Mouse (Mus musculus): ENCODE measurements around the gene Yy1. TPM values are rescaled to one million over a fixed set of nuclear protein-coding genes. Genes with fewer than 3 reads are reported as not detected.
"Not testable (repeated sequence)": the region's sequence is repeated elsewhere in the genome, so short reads cannot be mapped to it uniquely, and the experiment has no call there.

Yy1 gene
- polyA plus RNA-seq, 1 experiment from 2014 or later = 14.4 TPM

DNA sequence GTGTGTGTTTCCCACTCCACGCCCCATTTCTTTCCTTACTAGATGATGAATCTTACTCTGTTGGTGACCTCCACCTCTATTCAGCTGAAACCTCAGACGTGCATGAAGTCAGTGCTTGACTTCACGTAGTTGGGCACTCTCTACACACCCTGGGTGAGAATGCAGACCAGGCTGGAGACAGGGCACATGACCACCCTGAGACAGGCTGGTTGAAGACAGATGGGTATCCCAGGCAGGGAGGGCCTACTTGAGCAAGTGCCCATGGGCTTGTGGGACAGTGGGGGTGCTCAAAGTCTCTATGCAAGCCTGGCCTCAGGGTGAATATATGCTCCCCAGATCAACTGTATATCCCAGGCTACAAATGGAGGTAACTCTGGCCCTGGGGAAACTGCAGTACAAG, 41.6 kb downstream of the Yy1 start:
- peaks cover 48% of the 10 kb centered on the region for H3K4me1 ChIP-seq
- H3K9me3 ChIP-seq (replicated peaks) = no peaks in the 10 kb centered on the region
- H3K4me3 ChIP-seq = peak overlapping the region; percentile 74
- WGBS = 87% methylated on average over 3 of the region's 3 CpGs
- peaks cover 18% of the 10 kb centered on the region for H3K27me3 ChIP-seq (ENCODE audit: low read depth, poor library complexity, severe bottlenecking)
- no peak for DNase-seq (ENCODE audit: low spot score)
- H3K27ac ChIP-seq (replicated peaks) = no peak overlapping the region
- peaks cover 44% of the 10 kb centered on the region for H3K36me3 ChIP-seq

DNA sequence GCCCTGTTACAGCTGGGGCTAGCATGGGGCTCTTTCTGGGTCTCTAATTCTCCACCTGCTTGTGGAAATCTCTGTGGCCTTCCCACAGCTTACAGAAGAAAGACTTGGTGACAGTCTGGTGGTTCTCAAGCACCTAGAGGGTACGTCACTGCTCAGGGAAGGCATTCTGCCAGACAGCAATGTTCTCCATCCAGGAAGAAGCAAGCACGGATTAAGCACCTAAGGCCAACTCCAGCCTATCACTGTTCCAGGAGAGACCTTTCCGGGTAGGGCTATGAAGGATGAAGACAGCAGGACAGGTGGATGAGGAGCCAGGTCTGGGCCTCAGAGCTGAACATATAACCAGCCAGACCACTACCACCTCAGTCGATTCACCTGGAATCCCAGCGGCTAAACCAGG, 42.0 kb downstream of the Yy1 start:
- H3K4me1 ChIP-seq = peaks cover 48% of the 10 kb centered on the region
- DNase-seq (ENCODE audit: low spot score) = no peak

DNA sequence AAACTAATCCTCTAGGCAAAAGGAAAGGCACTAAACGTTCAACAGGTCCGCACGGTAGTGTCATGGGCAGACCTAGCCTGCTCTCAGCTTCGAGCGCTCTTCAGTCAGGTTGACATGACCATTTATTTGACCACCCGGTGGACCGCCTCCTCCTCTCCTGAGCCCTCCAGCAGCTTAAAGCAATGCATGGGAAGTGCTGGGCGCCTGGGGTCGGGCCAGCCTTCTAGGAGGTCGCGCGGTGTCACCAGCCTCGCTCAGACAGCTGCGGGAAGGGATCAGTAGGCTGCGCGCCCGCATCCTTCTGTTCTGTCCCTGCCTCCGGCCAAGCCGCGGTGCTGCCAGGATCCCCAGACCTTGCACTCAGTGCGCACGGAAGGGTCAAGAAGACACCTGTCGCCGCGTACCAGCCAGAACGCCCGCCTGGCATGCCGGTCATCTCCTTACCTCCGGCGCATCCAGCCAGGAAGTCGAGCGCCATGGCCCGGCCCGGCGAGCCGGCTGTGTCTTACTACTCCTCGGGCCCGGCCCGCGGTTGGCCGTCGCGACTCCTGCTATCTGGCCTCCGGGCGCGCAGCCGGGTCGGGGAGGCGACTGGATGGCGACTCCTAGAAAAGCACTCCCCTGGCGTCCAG, 42.6 kb downstream of the Yy1 start:
- DNase-seq (ENCODE audit: low spot score) = no peak
- peaks cover 48% of the 10 kb centered on the region for H3K4me1 ChIP-seq
- H3K27ac ChIP-seq (replicated peaks) = peak overlapping the region; percentile 90
- no peaks in the 10 kb centered on the region for H3K9me3 ChIP-seq (replicated peaks)
- WGBS = 2% methylated on average over 51 of the region's 51 CpGs
- H3K4me3 ChIP-seq = peak overlapping the region; percentile 74
- peaks cover 45% of the 10 kb centered on the region for H3K36me3 ChIP-seq
- peaks cover 18% of the 10 kb centered on the region for H3K27me3 ChIP-seq (ENCODE audit: low read depth, poor library complexity, severe bottlenecking)

More for the DNA sequence above, 42.0 kb downstream of the Yy1 start:
- 40% methylated on average over 5 of the region's 5 CpGs for WGBS
- H3K36me3 ChIP-seq = peaks cover 47% of the 10 kb centered on the region
- H3K4me3 ChIP-seq = peak overlapping the region; percentile 74
- H3K9me3 ChIP-seq (replicated peaks) = no peaks in the 10 kb centered on the region
- no peak overlapping the region for H3K27ac ChIP-seq (replicated peaks)
- H3K27me3 ChIP-seq (ENCODE audit: low read depth, poor library complexity, severe bottlenecking) = peaks cover 18% of the 10 kb centered on the region

DNA sequence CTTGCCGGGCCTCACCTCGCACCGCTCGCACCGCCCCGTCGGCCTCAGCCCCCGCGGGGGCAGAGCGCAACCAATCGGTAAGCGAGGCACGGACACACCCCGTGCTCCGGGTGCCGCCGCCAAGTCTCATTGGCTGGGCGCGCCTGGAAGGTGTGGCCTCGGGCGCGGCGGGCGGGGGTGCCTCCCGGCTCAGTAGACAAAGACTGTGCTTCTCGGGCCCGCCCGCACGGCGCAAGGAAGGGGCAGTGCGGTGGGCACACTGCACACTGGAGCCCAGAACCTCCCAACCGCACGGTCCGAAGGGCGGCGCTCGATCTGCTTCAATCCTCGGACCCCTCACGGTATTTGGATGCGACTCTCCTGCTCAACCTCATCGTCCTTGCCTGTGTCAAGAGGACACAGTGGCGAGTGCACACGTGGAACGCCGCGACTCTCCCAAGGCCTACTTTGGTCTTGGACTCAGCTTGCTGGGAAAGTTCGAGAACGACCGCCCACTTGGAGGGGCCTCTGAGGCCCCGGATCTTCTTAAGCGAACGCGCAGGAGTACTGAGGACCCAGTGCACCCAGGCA, 43.2 kb downstream of the Yy1 start, which contains the start of the genes Slc25a29 and Slc25a47:
Slc25a29 (minus strand) TSS at position 44 of the 570 bp plus-strand sequence.
Slc25a47 (plus strand) TSS at position 207 of the 570 bp plus-strand sequence.
- Histone ChIP-seq H3K4me3 (peak within 1 kb of the TSS; percentile 74), H3K27me3 (ENCODE audit: low read depth, poor library complexity, severe bottlenecking) (peaks cover 18% of the 10 kb centered on the region), H3K27ac (replicated peaks) (peak within 1 kb of the TSS; percentile 90), H3K36me3 (peaks cover 45% of the 10 kb centered on the region), H3K4me1 (peaks cover 48% of the 10 kb centered on the region), H3K9me3 (replicated peaks) (no peaks in the 10 kb centered on the region)
- peak; percentile 96 for DNase-seq (ENCODE audit: low spot score)
- under 1% methylated on average over 53 of the region's 53 CpGs for WGBS

DNA sequence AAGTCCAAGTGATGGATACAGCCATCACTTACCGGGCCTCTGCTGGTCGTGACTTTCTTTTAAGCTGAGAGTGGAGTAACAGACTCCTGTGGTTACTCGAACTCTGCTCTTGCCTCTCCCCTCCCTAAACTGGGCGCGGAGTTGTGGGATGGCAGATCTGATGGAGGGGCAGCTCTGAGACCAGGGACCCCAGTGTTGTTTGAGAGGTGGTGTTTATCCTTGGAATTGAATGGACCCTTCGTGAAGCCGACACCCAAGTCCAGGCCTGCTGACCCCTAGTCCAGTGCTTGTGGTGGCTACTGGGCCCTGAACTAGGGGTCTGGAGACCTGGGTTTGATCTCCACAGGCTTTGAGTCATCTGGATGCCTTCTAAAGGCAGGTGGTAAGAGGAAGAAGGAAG, 43.9 kb downstream of the Yy1 start:
- peaks cover 48% of the 10 kb centered on the region for H3K4me1 ChIP-seq
- peak overlapping the region; percentile 74 for H3K4me3 ChIP-seq
- H3K27ac ChIP-seq (replicated peaks) = peak overlapping the region; percentile 90
- H3K36me3 ChIP-seq = peaks cover 51% of the 10 kb centered on the region
- no peak for DNase-seq (ENCODE audit: low spot score)
- H3K27me3 ChIP-seq (ENCODE audit: low read depth, poor library complexity, severe bottlenecking) = peaks cover 18% of the 10 kb centered on the region
- 70% methylated on average over 7 of the region's 7 CpGs for WGBS
- no peaks in the 10 kb centered on the region for H3K9me3 ChIP-seq (replicated peaks)

DNA sequence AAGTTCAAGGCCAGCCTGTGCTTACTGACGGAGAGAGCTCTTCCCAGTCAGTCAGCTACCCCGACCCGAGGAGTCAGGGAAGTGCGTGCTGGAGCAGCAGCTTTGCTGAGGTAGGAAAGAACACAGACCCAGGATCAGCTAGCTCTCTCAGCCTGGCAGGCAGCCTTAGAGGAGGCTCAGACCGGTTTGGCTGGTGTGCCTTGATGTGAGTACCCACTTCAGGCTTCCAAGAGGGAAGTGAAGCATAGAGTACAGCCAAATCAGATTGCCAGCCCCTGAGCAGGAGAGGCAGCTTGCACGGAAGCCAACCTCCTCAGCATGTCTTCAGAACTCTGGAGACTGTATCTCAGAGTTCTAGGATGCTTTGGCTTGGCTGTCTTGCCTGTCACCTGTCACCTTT, 48.4 kb downstream of the Yy1 start:
- WGBS = 93% methylated on average over 6 of the region's 6 CpGs
- Histone ChIP-seq H3K4me3 (no peak overlapping the region), H3K36me3 (peaks cover 80% of the 10 kb centered on the region)

DNA sequence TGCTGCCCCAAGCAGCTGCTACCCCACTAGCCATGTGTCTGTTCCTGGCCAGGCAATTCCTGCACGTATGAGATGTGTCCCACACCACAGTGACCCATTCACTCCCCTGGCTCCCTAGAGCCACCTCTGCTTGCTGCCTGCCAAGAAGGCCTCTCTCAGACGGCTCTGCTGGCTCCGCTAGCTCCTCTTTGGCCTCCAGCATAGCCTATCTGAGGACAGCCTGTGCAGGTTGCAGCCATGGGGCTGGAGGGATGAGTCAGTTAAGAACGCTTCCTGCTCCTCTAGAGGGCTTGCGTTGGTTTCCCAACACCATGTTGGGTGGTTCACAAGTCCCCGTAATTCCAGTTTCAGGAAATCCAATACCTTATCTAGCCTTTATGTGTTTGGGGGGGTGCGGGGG, 49.9 kb downstream of the Yy1 start:
- no peak overlapping the region for H3K4me3 ChIP-seq
- no peaks in the 10 kb centered on the region for H3K9me3 ChIP-seq (replicated peaks)
- no peaks in the 10 kb centered on the region for H3K27me3 ChIP-seq (ENCODE audit: low read depth, poor library complexity, severe bottlenecking)
- 92% methylated on average over 7 of the region's 7 CpGs for WGBS
- H3K36me3 ChIP-seq = peaks cover 83% of the 10 kb centered on the region
- no peak overlapping the region for H3K27ac ChIP-seq (replicated peaks)
- H3K4me1 ChIP-seq = peaks cover 10% of the 10 kb centered on the region
- DNase-seq (ENCODE audit: low spot score) = no peak

More for the DNA sequence above, 48.4 kb downstream of the Yy1 start:
- H3K4me1 ChIP-seq = peaks cover 25% of the 10 kb centered on the region
- no peaks in the 10 kb centered on the region for H3K9me3 ChIP-seq (replicated peaks)
- no peak overlapping the region for H3K27ac ChIP-seq (replicated peaks)
- H3K27me3 ChIP-seq (ENCODE audit: low read depth, poor library complexity, severe bottlenecking) = no peaks in the 10 kb centered on the region
- no peak for DNase-seq (ENCODE audit: low spot score)

DNA sequence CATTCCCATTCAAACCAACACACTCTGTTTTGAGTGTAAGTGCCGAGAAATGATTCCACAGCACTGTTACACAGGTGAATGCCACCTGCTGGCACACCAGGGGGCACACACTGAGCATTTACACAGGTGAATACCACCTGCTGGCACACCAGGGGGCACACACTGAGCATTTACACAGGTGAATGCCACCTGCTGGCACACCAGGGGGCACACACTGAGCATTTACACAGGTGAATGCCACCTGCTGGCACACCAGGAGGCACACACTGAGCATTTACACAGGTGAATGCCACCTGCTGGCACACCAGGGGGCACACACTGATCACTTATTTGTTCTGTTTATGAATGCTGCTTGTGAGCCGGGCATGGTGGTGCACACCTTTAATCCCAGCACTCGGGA, 55.3 kb downstream of the Yy1 start:
- not testable (repeated sequence) for H3K4me3 ChIP-seq; H3K27ac ChIP-seq (replicated peaks); H3K9me3 ChIP-seq (replicated peaks); H3K27me3 ChIP-seq (ENCODE audit: low read depth, poor library complexity, severe bottlenecking); DNase-seq (ENCODE audit: low spot score)
- peaks cover 50% of the 10 kb centered on the region for H3K36me3 ChIP-seq
- peaks cover 11% of the 10 kb centered on the region for H3K4me1 ChIP-seq
- WGBS = 88% methylated on average over 3 of the region's 3 CpGs

DNA sequence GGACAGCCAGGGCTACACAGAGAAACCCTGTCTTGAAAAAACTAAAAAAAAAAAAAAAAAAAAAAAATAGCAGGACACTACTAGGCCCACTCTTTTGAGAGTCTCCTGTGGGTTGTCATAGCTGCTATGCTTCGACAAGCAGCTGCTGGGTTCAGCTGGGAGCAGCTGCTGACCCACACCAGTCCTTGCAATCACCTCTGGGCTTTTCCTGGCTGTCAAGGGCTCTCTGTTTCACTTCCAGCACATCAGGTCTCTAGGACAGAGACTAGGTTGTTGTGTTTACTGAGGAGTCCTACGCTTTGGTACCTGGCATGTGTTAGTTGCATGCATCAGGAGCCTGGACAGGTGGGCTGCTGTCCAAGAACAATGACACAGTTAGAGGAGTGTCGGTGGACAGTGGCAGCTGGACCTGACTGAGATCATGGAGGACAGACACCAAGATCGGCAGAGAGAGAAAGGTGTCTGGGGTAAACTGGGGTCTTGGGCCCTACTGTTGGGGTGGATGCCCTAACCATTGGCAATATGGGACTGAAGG, 56.8 kb downstream of the Yy1 start:
- Histone ChIP-seq H3K36me3 (peaks cover 35% of the 10 kb centered on the region), H3K27ac (replicated peaks) (no peak overlapping the region), H3K27me3 (ENCODE audit: low read depth, poor library complexity, severe bottlenecking) (no peaks in the 10 kb centered on the region), H3K9me3 (replicated peaks) (no peaks in the 10 kb centered on the region), H3K4me3 (no peak overlapping the region), H3K4me1 (peaks cover 11% of the 10 kb centered on the region)
- 94% methylated on average over 4 of the region's 4 CpGs for WGBS
- no peak for DNase-seq (ENCODE audit: low spot score)

DNA sequence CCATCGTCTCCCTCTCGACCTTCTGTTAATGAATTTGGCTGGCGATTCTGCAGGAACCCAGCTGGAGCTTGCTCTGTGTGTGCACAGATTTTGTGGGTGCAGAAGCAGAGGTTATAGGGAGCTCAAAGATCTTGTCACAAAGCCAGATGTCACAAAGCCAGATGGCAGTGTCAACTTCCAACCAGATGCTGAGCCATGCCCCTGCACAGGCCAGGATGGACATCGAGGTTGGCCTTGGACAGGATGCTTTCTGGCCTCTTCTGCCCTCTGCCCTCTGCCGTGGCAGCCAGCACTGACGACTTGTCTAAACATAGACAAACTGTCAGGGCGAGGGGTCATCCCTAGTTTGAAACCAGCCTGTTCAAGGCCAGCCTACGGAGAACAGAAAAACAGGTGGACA, 57.4 kb downstream of the Yy1 start:
- Histone ChIP-seq H3K4me3 (no peak overlapping the region), H3K9me3 (replicated peaks) (no peaks in the 10 kb centered on the region), H3K27ac (replicated peaks) (0 out of 2 replicates have a peak overlapping the region, but pooled peaks have one; percentile 19), H3K4me1 (peaks cover 11% of the 10 kb centered on the region), H3K27me3 (ENCODE audit: low read depth, poor library complexity, severe bottlenecking) (no peaks in the 10 kb centered on the region), H3K36me3 (peaks cover 31% of the 10 kb centered on the region)
- DNase-seq (ENCODE audit: low spot score) = no peak
- 68% methylated on average over 8 of the region's 8 CpGs for WGBS

DNA sequence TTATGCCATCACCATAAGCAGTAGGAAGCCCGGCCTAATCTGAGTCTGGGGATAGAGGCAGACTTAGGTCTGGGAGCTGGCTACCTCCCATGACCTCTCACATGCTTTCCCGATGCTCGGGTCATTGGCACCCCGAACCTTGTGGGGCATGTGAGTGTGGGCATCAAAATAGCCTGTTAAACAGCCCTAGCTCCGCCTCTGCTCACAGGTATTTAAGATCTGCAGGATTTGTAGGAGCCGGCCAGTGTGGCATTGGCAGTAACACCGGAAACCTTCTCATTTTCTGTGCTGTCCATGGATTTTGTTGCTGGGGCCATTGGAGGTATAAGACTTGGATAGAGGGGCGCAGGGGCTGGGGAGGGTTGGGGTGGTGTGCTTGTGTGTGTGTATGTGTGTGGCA, 58.1 kb downstream of the Yy1 start:
- Histone ChIP-seq H3K36me3 (peaks cover 29% of the 10 kb centered on the region), H3K9me3 (replicated peaks) (no peaks in the 10 kb centered on the region), H3K27me3 (ENCODE audit: low read depth, poor library complexity, severe bottlenecking) (no peaks in the 10 kb centered on the region), H3K4me1 (peaks cover 11% of the 10 kb centered on the region), H3K27ac (replicated peaks) (0 out of 2 replicates have a peak overlapping the region, but pooled peaks have one; percentile 38), H3K4me3 (no peak overlapping the region)
- DNase-seq (ENCODE audit: low spot score) = no peak
- WGBS = 91% methylated on average over 8 of the region's 8 CpGs

DNA sequence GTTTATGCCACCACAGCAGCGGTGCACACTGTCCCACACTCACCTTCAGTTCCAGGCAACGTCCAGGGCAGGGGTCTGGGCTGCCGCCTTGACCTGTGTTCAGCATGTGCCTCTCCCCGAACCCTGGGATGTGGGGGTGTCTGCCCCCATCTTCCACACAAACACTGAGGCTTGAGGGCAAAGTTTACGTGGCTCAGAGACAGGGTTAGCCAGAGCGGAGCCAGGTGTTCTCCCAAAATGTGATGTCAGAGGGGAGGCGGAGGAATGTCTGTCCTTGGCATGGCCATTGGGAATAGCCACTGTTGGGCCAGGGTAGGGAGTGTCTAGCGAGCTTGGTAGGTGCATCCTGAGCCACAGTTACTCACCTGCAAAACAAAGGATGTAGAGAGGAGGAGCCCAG, 60.0 kb downstream of the Yy1 start:
- no peaks in the 10 kb centered on the region for H3K27me3 ChIP-seq (ENCODE audit: low read depth, poor library complexity, severe bottlenecking)
- DNase-seq (ENCODE audit: low spot score) = no peak
- no peak overlapping the region for H3K4me3 ChIP-seq
- 91% methylated on average over 8 of the region's 8 CpGs for WGBS
- peaks cover 11% of the 10 kb centered on the region for H3K4me1 ChIP-seq
- no peaks in the 10 kb centered on the region for H3K9me3 ChIP-seq (replicated peaks)
- H3K27ac ChIP-seq (replicated peaks) = no peak overlapping the region
- peaks cover 17% of the 10 kb centered on the region for H3K36me3 ChIP-seq

DNA sequence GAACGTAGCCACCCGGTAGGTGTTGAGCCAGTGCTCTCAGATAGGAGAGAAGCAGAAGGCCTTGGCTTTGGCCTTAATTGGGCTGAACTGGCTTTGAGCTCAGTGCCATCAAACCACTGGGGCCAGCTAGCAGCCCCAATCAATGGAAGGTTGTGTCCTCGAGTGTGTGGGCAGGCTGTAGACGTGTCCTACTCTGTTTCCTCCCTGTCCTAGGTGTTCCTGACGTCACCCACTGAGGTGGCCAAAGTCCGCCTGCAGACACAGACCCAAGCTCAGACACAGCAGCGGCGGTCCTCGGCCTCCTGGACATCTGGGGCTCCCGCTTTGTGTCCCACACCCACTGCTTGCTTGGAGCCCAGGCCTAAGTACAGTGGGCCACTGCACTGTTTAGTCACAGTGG, 62.3 kb downstream of the Yy1 start:
- Histone ChIP-seq H3K4me1 (peaks cover 8% of the 10 kb centered on the region), H3K4me3 (no peak overlapping the region), H3K27me3 (ENCODE audit: low read depth, poor library complexity, severe bottlenecking) (no peaks in the 10 kb centered on the region), H3K27ac (replicated peaks) (no peak overlapping the region), H3K36me3 (peaks cover 23% of the 10 kb centered on the region), H3K9me3 (replicated peaks) (no peaks in the 10 kb centered on the region)
- 91% methylated on average over 10 of the region's 10 CpGs for WGBS
- DNase-seq (ENCODE audit: low spot score) = no peak

Data from midbrain, embryonic 10.5 days (tissue).